Mouse (Mus musculus) heart, postnatal 36 days (tissue): Measurements from ENCODE around the gene Wnt4. TPM values are rescaled to one million over a fixed set of nuclear protein-coding genes. Genes with fewer than 3 reads are reported as not detected.

Experiments used
- DNase-seq, 2 experiments: peaks; one replicate each; pipeline ENCODE4 v3.0.0; 2021 to 2022
- intact Hi-C: fragments of 180-260 bp; cut with DNase I; formaldehyde crosslinking; loops from one replicate; pipeline ENCODE4 v1.15.1; 2025
- total RNA-seq, 2 experiments: library from RNA; stranded (reverse); gene quantifications; 2 replicates each; pipeline ENCODE4 v1.2.3; 2021

Wnt4 gene
- total RNA-seq, result under 1 TPM; 0.17 to 0.19 TPM

- intact Hi-C loops, result no loop called here
- DNase-seq, result peak; percentile 46 to 59
These were observed at the start of gene Wnt4 for GRCm38 (mm10) chr4:137277166-137277513. Gene Wnt4, plus strand, starts transcription at chr4:137277489.

DNA sequence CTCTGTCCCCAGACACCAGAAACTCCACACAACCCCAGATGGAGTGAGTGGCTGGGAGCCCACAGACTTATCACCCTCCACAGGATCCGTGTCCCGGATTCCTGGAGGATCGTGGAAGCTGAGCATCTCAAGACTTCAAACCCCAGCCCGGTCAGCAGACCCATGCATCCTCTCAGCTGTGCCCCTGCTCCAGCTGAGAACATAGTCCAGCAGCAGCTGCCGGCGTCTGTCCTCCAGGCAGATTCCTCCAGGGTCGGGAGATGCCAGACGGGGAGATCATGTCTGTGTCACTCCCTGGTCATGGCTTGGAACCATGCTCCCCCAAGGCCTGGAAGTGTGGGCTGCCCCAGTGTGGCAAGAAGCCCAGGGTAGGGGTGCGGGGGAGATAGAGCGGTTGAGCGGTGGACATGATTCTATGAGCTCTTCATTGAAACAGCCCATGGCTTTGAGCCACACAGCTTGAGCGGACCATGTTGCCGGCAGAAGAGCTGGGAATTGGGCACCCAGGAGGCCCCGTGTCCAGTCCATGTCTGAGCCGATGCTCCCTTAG, 48.6 kb upstream of the Wnt4 start:
- intact Hi-C loops, result no loop called here
- DNase-seq, result no peak

DNA sequence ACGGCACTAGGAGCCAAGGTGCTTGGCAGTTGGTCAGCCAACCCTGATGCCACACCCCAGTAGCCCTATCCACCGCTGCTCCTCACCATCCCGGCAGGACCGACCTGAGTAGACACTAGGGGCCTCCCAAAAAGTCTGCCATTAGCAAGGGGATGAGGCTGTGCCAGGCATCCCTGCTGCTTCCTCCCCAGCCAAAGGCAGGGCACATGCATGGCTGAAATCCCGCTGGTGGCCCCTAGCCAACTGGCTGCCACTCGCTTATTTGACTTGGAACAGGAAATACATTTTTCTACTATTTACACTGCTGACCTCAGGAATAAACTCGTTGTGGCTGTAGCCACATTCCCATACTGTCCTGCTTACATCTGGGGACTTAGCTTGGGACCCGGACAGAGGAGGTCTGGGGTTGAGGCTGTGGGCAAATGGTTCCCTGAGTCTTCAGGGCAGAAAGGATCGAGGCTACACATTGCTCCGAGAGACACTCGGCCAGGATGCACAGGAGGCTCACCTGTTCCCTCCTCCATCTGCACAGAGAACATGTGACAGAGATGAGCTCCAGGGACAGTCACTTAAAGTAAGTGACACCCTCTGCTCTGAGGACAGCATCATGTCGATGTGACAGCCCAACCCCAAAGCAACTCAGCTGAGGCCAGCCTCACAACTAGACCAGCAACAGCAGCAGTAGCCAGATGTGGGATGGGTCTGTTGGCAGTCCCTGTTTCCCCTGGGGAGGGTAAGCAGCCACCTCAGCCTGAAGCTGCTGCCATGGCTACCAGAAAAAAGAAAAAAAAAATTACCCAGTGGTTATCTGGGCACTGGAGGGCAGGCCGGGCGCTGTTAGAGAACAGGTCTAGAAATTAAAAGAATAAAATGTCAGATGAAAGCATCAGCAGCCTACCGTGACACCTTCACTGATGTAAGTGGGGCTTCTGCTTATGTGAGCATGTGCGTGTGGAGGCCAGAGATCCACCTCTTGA, 45.5 kb upstream of the Wnt4 start:
- DNase-seq, result peak; percentile 49 to 59
- intact Hi-C loops, result no loop called here

DNA sequence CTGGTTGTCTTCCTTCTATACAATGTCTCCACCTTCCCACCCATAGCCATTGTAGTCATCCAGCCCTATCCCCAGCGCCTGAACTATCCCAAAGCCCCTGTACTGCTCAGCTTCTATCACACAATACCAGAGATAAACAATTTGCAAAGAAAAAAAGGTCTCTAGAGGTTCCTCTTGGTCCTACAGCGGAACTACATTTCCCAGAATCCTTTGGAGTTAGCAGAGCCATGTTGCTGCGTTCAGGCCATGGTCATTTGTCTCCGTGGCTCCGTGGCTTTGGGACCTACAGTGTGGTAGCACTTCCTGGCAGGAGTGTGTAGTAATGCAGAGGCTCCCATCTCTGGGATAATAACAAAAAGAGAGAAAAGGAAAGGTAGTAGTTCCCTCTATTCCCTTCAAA, 43.7 kb upstream of the Wnt4 start:
- intact Hi-C loops, result no loop called here
- no peak for DNase-seq

DNA sequence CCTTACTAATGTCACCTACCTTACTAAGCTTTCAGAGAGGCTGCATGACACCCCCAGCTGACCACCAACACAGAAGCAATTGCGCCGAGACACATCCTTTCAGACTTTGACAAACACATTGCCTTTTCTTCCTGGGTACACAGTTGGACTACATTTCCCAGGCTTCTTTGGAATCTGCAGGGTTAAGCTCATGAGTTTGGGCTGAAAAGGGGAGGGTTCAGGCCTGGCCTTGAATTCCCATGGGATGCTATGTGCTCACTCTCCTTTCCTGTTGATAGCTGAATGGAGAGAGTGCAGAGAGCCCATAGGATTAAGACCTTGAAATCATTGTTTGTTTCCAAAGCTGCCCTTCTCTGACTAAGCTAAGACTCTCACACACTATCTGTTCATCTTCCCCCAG, 42.8 kb upstream of the Wnt4 start:
- no peak for DNase-seq
- intact Hi-C loops, result no loop called here

DNA sequence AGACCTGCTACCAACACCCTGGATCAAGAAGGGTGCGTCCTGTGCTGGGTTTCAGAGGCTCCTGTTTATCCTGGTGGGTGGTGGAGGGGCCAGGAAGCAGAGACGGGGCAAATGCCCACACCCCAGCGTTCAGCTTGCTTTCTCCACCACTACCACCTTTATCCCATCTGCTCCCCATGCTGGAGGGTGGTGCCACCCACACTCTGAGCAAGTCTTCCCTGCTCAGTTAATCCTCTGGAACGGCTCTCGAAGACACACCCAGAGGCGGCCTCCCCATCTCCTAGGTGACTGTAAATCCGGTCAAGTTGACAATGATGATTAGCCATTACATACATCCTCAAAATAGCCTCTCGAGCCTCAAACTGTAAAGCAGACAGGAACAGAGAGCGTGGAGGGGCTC, 41.9 kb upstream of the Wnt4 start:
- intact Hi-C loops, result no loop called here
- DNase-seq, result no peak

- DNase-seq, result no peak
- intact Hi-C loops, result no loop called here
These were observed 32.4 kb upstream of the Wnt4 start for GRCm38 (mm10) chr4:137244883-137245282.

GRCm38 (mm10) chr4:137250333-137250732, 27.0 kb upstream of the Wnt4 start:
- DNase-seq, result no peak
- intact Hi-C loops, result no loop called here

- intact Hi-C loops, result no loop called here
- no peak for DNase-seq
These were observed 26.4 kb upstream of the Wnt4 start for GRCm38 (mm10) chr4:137250849-137251248.

GRCm38 (mm10) chr4:137253601-137254000, 23.7 kb upstream of the Wnt4 start:
- intact Hi-C loops, result no loop called here
- no peak for DNase-seq

DNA sequence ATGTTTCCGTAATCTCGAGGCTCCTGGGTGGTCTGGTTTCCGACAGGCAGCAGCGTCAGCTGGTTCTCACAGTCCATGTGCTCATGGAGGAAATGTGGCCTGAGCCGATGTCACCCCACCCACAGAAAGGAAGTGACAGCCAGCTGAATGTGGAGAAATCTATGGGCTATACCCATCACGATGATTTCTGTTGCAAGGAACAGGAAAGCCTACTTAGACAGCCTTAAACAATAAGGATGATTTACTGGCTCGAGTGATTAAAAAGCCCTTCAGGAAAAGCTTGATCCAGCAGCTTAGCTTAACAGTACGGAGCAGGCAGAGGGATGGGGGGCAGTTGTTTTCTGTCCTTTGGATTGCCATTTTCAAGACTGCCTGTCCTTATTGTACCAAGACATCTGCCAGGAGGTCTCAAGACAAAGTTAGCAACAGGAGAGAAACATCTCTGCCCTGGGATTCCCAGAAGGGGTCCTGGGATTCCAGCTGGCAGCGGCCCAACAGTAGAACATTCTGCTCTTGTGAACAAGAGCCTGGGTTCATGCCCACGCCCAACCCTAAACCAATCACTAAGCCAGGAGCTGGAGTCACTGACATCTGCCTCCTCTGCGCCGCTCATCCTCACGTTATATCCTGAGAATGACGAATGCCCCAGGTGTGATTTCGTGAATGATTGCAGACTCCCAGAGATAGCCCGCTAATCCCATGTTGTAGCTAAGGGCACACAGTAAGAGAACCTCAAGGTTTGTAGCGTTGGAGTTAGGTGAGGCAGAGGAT, 22.9 kb upstream of the Wnt4 start:
- no peak for DNase-seq

GRCm38 (mm10) chr4:137255568-137255967, 21.7 kb upstream of the Wnt4 start:
- DNase-seq, result no peak
- intact Hi-C loops, result no loop called here

More for the DNA sequence above, 22.9 kb upstream of the Wnt4 start:
- intact Hi-C loops, result no loop called here

GRCm38 (mm10) chr4:137261826-137262225, 15.5 kb upstream of the Wnt4 start:
- intact Hi-C loops, result no loop called here

GRCm38 (mm10) chr4:137264066-137264465, 13.2 kb upstream of the Wnt4 start:
- DNase-seq, result no peak
- intact Hi-C loops, result no loop called here

More at GRCm38 (mm10) chr4:137261826-137262225, 15.5 kb upstream of the Wnt4 start:
- no peak for DNase-seq

DNA sequence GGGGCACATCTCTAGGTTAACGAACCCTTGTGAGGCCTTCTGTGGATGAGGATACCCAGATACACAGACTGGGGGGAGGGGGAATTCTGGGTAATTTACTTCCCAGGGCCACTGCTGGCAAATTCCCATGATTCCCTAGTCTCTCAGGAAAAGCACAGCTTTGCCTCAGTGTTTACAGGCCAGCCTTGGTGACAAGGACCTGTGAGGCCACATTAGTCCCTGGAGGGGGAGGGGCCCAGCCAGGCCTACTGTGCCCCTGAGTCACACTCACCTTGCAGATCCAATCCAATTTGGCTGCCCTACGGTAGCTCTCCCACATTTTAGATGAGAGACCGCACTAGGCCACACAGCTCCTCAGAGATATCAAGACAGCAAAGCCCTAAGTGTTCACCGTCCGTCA, 12.2 kb upstream of the Wnt4 start:
- no peak for DNase-seq
- intact Hi-C loops, result no loop called here

- intact Hi-C loops, result no loop called here
- no peak for DNase-seq
These were observed 8.7 kb upstream of the Wnt4 start for GRCm38 (mm10) chr4:137268541-137268940.

DNA sequence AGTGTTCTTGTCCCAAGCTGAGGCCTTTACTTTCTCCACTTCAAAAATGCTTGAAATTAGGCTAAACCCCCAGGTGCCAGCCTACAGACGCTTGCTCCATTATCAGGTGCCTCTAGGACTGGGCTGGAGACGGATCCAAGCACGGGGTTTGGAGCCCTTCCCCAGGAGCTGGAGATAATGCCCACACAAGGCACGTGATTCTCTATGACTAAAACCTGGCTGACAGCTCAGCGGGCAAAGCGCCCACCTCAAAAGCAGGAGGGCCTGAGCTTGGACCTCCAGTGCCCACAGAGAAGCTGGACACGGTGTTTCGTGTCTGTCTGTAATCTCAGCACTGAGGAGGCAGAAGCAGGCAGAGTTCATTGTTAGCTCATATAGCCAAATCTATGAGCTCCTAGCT, 5.4 kb upstream of the Wnt4 start:
- peak; percentile 32 to 37 for DNase-seq

GRCm38 (mm10) chr4:137274304-137274703, 3.0 kb upstream of the Wnt4 start:
- intact Hi-C loops, result no loop called here
- no peak for DNase-seq

More for the DNA sequence above, 5.4 kb upstream of the Wnt4 start:
- intact Hi-C loops, result no loop called here

DNA sequence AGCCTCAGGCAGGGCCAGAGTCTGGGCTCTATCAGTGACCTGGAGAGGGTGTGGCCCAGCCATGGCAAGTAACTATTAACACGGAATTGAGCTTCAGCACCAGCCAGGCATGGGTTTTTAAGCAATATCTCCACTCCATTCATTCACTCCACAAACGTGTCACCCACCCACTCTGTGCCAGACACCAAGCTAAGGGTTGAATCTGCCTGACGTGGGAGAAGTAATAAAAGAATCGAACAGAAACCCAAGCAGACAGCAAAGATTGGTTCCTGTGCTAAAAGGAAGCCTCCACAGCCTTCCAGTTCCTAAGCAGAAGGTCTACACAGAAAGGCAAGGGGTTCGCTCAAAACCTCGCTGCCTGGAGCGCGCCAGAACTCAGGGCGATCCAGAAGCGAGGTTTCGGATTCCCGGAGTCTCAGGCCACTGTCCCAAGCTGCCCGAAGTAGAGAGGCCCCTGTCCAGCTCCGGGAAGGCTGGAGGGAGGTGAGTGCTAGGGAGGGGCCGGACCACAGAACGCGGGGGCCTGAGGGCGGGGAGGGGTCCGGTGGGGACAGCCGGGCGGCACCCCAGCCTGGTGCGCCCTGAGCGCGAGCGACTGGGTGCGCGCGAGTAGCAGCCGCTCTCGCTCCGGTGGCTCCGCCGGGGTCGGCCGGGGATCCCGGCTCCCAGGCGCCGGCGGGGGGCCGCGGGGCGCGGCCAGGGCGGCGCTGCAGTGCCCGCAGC, 685 bp upstream of the Wnt4 start:
- no peak for DNase-seq
- intact Hi-C loops, result no loop called here

GRCm38 (mm10) chr4:137277600-137278143, 383 bp downstream of the Wnt4 start:
- no peak for DNase-seq
- intact Hi-C loops, result no loop called here
